Mouse (Mus musculus) liver, adult 2 months (tissue): Measurements from ENCODE around the gene Vps8. TPM values are rescaled to one million over a fixed set of nuclear protein-coding genes. Genes with fewer than 3 reads are reported as not detected.

ENCODE experiments used
- DNase-seq: peaks from one replicate; pipeline ENCODE4 v3.0.0-alpha.2; 2011; ENCODE audit warnings: low read depth, low spot score; ENCODE audit errors: extremely low read depth
- H3K27ac ChIP-seq: fragments of 200-500 bp; replicated peaks from 2 replicates; pipeline ENCODE4 v1.5.1; 2012; ENCODE audit warnings: low read depth, mild to moderate bottlenecking, control low read depth, inconsistent platforms, low read length; ENCODE audit not compliant: insufficient read depth
- H3K27me3 ChIP-seq: fragments of 200-500 bp; 2 replicates; pipeline ENCODE4 v1.6.1; 2012; ENCODE audit warnings: mild to moderate bottlenecking, moderate library complexity, low read length, inconsistent platforms; ENCODE audit not compliant: control insufficient read depth, insufficient read depth
- H3K36me3 ChIP-seq: fragments of 200-500 bp; 2 replicates; pipeline ENCODE4 v1.6.1; 2012; ENCODE audit warnings: low read length, inconsistent platforms; ENCODE audit not compliant: control insufficient read depth, insufficient read depth
- H3K4me1 ChIP-seq: fragments of 200-500 bp; 2 replicates; pipeline ENCODE4 v1.6.1; 2011; ENCODE audit warnings: low read length; ENCODE audit not compliant: control insufficient read depth, insufficient read depth
- H3K4me3 ChIP-seq: fragments of 200-500 bp; 2 replicates; pipeline ENCODE4 v1.5.1; 2011; ENCODE audit warnings: low read depth, mild to moderate bottlenecking, control low read depth, low read length, moderate library complexity; ENCODE audit not compliant: insufficient read depth
- H3K79me2 ChIP-seq: fragments of 200-500 bp; 2 replicates; pipeline ENCODE4 v1.6.1; 2012; ENCODE audit warnings: inconsistent platforms, mild to moderate bottlenecking, low read length, moderate library complexity; ENCODE audit not compliant: control insufficient read depth, insufficient read depth
- H3K9ac ChIP-seq: fragments of 200-500 bp; 2 replicates; pipeline ENCODE4 v1.6.1; 2012; ENCODE audit warnings: low read depth, mild to moderate bottlenecking, control low read depth, inconsistent platforms, low read length
- CTCF ChIP-seq: fragments of 200-500 bp; IDR thresholded peaks from 2 replicates; pipeline ENCODE4 v1.5.1; 2011; ENCODE audit warnings: low read depth, low read length, control low read depth
- POLR2A ChIP-seq: fragments of 200-500 bp; IDR thresholded peaks from 2 replicates; pipeline ENCODE4 v1.6.1; 2011; ENCODE audit warnings: low read length, control low read depth; ENCODE audit not compliant: insufficient read depth; ENCODE audit errors: extremely low read depth
- WGBS: fragments of 180-500 bp; shearing (Covaris S2); methylation state at CpG from one replicate; pipeline ENCODE4 v1.1.7; 2018; 5-methylcytosine and 5-hydroxymethylcytosine counted together
- polyA plus RNA-seq: library from polyadenylated mRNA; depleted of rRNA; stranded (reverse); fragments of >200 nt; gene quantifications from 2 replicates; pipeline ENCODE4 v1.2.3, GENCODE M21; 2012
- total RNA-seq: library from RNA; depleted of rRNA; stranded (reverse); fragments of >200 nt; gene quantifications from 2 replicates; pipeline ENCODE4 v1.2.3, GENCODE M21; 2014

The Vps8 gene
- total and polyA plus RNA-seq, 2 experiments, result 5.4 to 6.8 TPM

GRCm38 (mm10) chr16:21595539-21595938 is 172.6 kb downstream of the Vps8 start:
- Histone ChIP-seq H3K4me1 (no peaks in the 10 kb centered on the region), H3K36me3 (peaks cover 2% of the 10 kb centered on the region; the same call in 1 of the 2 replicates), H3K9ac (no peak overlapping the region), H3K27ac (no peak overlapping the region), H3K27me3 (no peaks in the 10 kb centered on the region), H3K4me3 (no peak overlapping the region), H3K79me2 (no peaks in the 10 kb centered on the region)
- no peak for DNase-seq
- no peak for TF ChIP-seq POLR2A
- no peak for TF ChIP-seq CTCF
- WGBS, result 80% methylated on average over 6 of the region's 6 CpGs

- Histone ChIP-seq H3K4me3 (no peak overlapping the region), H3K27ac (no peak overlapping the region), H3K27me3 (no peaks in the 10 kb centered on the region), H3K9ac (no peak overlapping the region), H3K36me3 (no peaks in the 10 kb centered on the region), H3K4me1 (no peaks in the 10 kb centered on the region), H3K79me2 (no peaks in the 10 kb centered on the region)
- DNase-seq, result no peak
- 89% methylated on average over 6 of the region's 6 CpGs for WGBS
- no peak for TF ChIP-seq CTCF
- TF ChIP-seq POLR2A, result no peak
These were observed 181.4 kb downstream of the Vps8 start for GRCm38 (mm10) chr16:21604354-21604753.

GRCm38 (mm10) chr16:21606249-21607020 is 183.5 kb downstream of the Vps8 start:
- no peaks in the 10 kb centered on the region for H3K27me3 ChIP-seq
- TF ChIP-seq POLR2A (no peak), CTCF (no peak)
- H3K36me3 ChIP-seq, result no peaks in the 10 kb centered on the region
- H3K9ac ChIP-seq, result no peak overlapping the region
- 95% methylated on average over 6 of the region's 6 CpGs for WGBS
- no peaks in the 10 kb centered on the region for H3K79me2 ChIP-seq
- H3K4me3 ChIP-seq, result no peak overlapping the region
- H3K27ac ChIP-seq, result no peak overlapping the region
- H3K4me1 ChIP-seq, result no peaks in the 10 kb centered on the region
- no peak for DNase-seq

- no peaks in the 10 kb centered on the region for H3K4me1 ChIP-seq
- H3K4me3 ChIP-seq, result no peak overlapping the region
- H3K27ac ChIP-seq, result no peak overlapping the region
- H3K9ac ChIP-seq, result no peak overlapping the region
- DNase-seq, result no peak
- no peak for TF ChIP-seq CTCF
- no peak for TF ChIP-seq POLR2A
- no peaks in the 10 kb centered on the region for H3K27me3 ChIP-seq
- WGBS, result 75% methylated on average over 8 of the region's 8 CpGs
- no peaks in the 10 kb centered on the region for H3K79me2 ChIP-seq
- no peaks in the 10 kb centered on the region for H3K36me3 ChIP-seq
These were observed 184.2 kb downstream of the Vps8 start for GRCm38 (mm10) chr16:21607021-21607650.

- no peak for DNase-seq
- no peak overlapping the region for H3K4me3 ChIP-seq
- 74% methylated on average over 5 of the region's 5 CpGs for WGBS
- H3K27ac ChIP-seq, result no peak overlapping the region
- H3K36me3 ChIP-seq, result no peaks in the 10 kb centered on the region
- H3K4me1 ChIP-seq, result no peaks in the 10 kb centered on the region
- TF ChIP-seq CTCF, result no peak
- no peak for TF ChIP-seq POLR2A
- no peaks in the 10 kb centered on the region for H3K79me2 ChIP-seq
- no peak overlapping the region for H3K9ac ChIP-seq
- H3K27me3 ChIP-seq, result no peaks in the 10 kb centered on the region
These were observed 184.7 kb downstream of the Vps8 start for GRCm38 (mm10) chr16:21607651-21608040.
